Mouse (Mus musculus): ENCODE measurements around the gene Sept1.
A peak's percentile ranks its signal among the peaks of the same experiment; 100 is the strongest.

GRCm38 (mm10) chr7:127270256-127270655 is 37.3 kb upstream of the Sept1 start:
- TF ChIP-seq CTCF (conservative IDR thresholded peaks at IDR 0.05; ENCODE audit: insufficient read depth, insufficient read length, low read depth, low read length): 0 out of 2 replicates have a peak, but pooled peaks have one; percentile 2
- no peak for TF ChIP-seq POLR2A (IDR thresholded peaks at IDR 0.05; ENCODE audit: low read depth, low read length)

Measured in kidney, adult 2 months (tissue).